Comparison of ENCODE assay signal across 22 mouse cellular contexts in genomic region chr12:88369690-88370089, GRCm38 (mm10). TPM values are rescaled to one million over a fixed set of nuclear protein-coding genes. Genes with fewer than 3 reads are reported as not detected.
DNase-seq lines count a peak whose midpoint lies in the region; ATAC-seq and TF ChIP-seq lines count a peak whose summit lies in the region.
"Not testable (repeated sequence)": the region's sequence is repeated elsewhere in the genome, so short reads cannot be mapped to it uniquely, and the experiment has no call there.
"Had no signal": no experiment of that assay in that cellular context is flagged by ENCODE, and none has a peak within 500 bp of the region (broad histone marks: within the 10 kb centered on the region; RNA-seq: fewer than 3 reads in every experiment).

No protein-coding gene starts in this region.

- peak; percentile 74 to 80 for TF ChIP-seq EP300 in MEL (IDR thresholded peaks at IDR 0.05; ENCODE audit: low read depth in 1 of 2, low read length in 2 of 2)
- peak; percentile 55; the same call in 1 of the 2 replicates for TF ChIP-seq EP300 in liver, embryonic 14.5 days (IDR thresholded peaks at IDR 0.05; ENCODE audit: low read depth)

- H3K27ac ChIP-seq in MEL (ENCODE audit: control insufficient read depth, low read depth, low read length), result peak overlapping the region; percentile 61
- H3K27ac ChIP-seq in bone marrow macrophage, adult 2 months (ENCODE audit: insufficient read depth, low read depth, low read length), result peak overlapping the region; percentile 35; the same call in 1 of the 2 replicates
- H3K27ac ChIP-seq in liver, embryonic 12.5 days; liver, embryonic 14.5 days; liver, embryonic 16.5 days (ENCODE audit: low read length): not testable (repeated sequence)

- TF ChIP-seq RAD21 in MEL (IDR thresholded peaks at IDR 0.05; ENCODE audit: low read depth, low read length), result not testable (repeated sequence)

- H3K9ac ChIP-seq in MEL (ENCODE audit: control insufficient read depth, low read depth, low read length, poor library complexity, severe bottlenecking); liver, embryonic 12.5 days; liver, embryonic 14.5 days (replicated peaks); liver, embryonic 16.5 days (ENCODE audit: low read depth, low read length): not testable (repeated sequence)

- not testable (repeated sequence) for H3K27me3 ChIP-seq in MEL (ENCODE audit: control insufficient read depth in 1 of 2, insufficient read depth in 2 of 2, low read length in 2 of 2); liver, embryonic 12.5 days (replicated peaks); liver, embryonic 14.5 days (ENCODE audit: control insufficient read depth, insufficient read depth, low read length); liver, embryonic 16.5 days (ENCODE audit: control insufficient read depth, insufficient read depth, low read depth, low read length)

- peaks cover 0 to 21% of the 10 kb centered on the region in 2 experiments; a peak in 3 of 4 replicates for H3K36me3 ChIP-seq in MEL (ENCODE audit: control insufficient read depth in 1 of 2, insufficient read depth in 2 of 2, low read length in 2 of 2)
- not testable (repeated sequence) for H3K36me3 ChIP-seq in liver, embryonic 12.5 days; liver, embryonic 14.5 days (replicated peaks; ENCODE audit: control insufficient read depth, insufficient read depth, low read depth); liver, embryonic 16.5 days (ENCODE audit: control insufficient read depth, insufficient read depth)

- ATAC-seq in liver, embryonic 12.5 days, result peak; percentile 82
- peak; percentile 82 for ATAC-seq in liver, embryonic 14.5 days (ENCODE audit: insufficient read depth)
- ATAC-seq in liver, embryonic 16.5 days (ENCODE audit: low read depth), result peak; percentile 62
- ATAC-seq in megakaryocyte-erythroid progenitor cell, adult 5-6 weeks (replicated peaks; ENCODE audit: low FRiP score, low TSS enrichment, poor library complexity, severe bottlenecking), result peak; percentile 83

- not testable (repeated sequence) for TF ChIP-seq POLR2A in MEL (IDR thresholded peaks at IDR 0.05; ENCODE audit: control insufficient read depth in 1 of 2, insufficient read depth in 1 of 2, low read depth in 1 of 2, low read length in 2 of 2, poor library complexity in 1 of 2); bone marrow macrophage, adult 2 months (IDR thresholded peaks at IDR 0.05; ENCODE audit: borderline replicate concordance, low read depth, low read length)

- H3K4me2 ChIP-seq in liver, embryonic 12.5 days, result peak overlapping the region; percentile 14; the same call in 1 of the 2 replicates
- not testable (repeated sequence) for H3K4me2 ChIP-seq in liver, embryonic 14.5 days (ENCODE audit: low read depth); liver, embryonic 16.5 days (ENCODE audit: low read depth, low read length)

- peak; percentile 65 for DNase-seq in MEL (ENCODE audit: low read depth, low spot score)
- DNase-seq in heart, adult 11 months, result peak; percentile 52
- not testable (repeated sequence) for DNase-seq in liver, embryonic 14.5 days (ENCODE audit: low read depth in 3 of 3, low spot score in 3 of 3)

- 20% methylated on average over 4 of the region's 4 CpGs for WGBS in liver, embryonic 12.5 days (ENCODE audit: insufficient replicate concordance)
- 22% methylated on average over 4 of the region's 4 CpGs for WGBS in liver, embryonic 14.5 days (ENCODE audit: insufficient replicate concordance)
- WGBS in liver, embryonic 16.5 days (ENCODE audit: insufficient replicate concordance), result 30% methylated on average over 4 of the region's 4 CpGs

- not testable (repeated sequence) for H3K9me3 ChIP-seq in MEL (replicated peaks; ENCODE audit: insufficient read depth, low read length); liver, embryonic 12.5 days (replicated peaks); liver, embryonic 14.5 days (ENCODE audit: control insufficient read depth, low read length); liver, embryonic 16.5 days (replicated peaks; ENCODE audit: control insufficient read depth, low read length)

- TF ChIP-seq CTCF in MEL (IDR thresholded peaks at IDR 0.05 in 2 of 3, conservative IDR thresholded peaks at IDR 0.05 in 1 of 3; ENCODE audit: control insufficient read depth in 1 of 3, insufficient read depth in 1 of 3, low read depth in 2 of 3, low read length in 3 of 3, poor library complexity in 1 of 3, severe bottlenecking in 1 of 3); bone marrow macrophage, adult 2 months (IDR thresholded peaks at IDR 0.05; ENCODE audit: low read depth, low read length); liver, embryonic 14.5 days (IDR thresholded peaks at IDR 0.05; ENCODE audit: low read depth): not testable (repeated sequence)

- H3K4me1 ChIP-seq in MEL (ENCODE audit: control insufficient read depth in 1 of 2, insufficient read depth in 2 of 2, low read length in 2 of 2), result peaks cover 9 to 27% of the 10 kb centered on the region in 2 experiments
- peaks cover 27% of the 10 kb centered on the region for H3K4me1 ChIP-seq in bone marrow macrophage, adult 2 months (ENCODE audit: control insufficient read depth, insufficient read depth, low read length)
- peaks cover 33% of the 10 kb centered on the region for H3K4me1 ChIP-seq in liver, embryonic 12.5 days
- peaks cover 0 to 12% of the 10 kb centered on the region in 2 experiments; a peak in 2 of 4 replicates for H3K4me1 ChIP-seq in liver, embryonic 14.5 days (replicated peaks; ENCODE audit: control insufficient read depth in 2 of 2, insufficient read depth in 2 of 2, low read length in 1 of 2)
- not testable (repeated sequence) for H3K4me1 ChIP-seq in liver, embryonic 16.5 days (ENCODE audit: control insufficient read depth, low read depth, low read length)

- H3K79me2 ChIP-seq in MEL (ENCODE audit: control insufficient read depth, insufficient read depth, low read length, poor library complexity), result not testable (repeated sequence)

- H3K4me3 ChIP-seq in MEL (ENCODE audit: control insufficient read depth in 1 of 2, insufficient read depth in 1 of 2, low read depth in 2 of 2, low read length in 2 of 2); bone marrow macrophage, adult 2 months (ENCODE audit: insufficient read depth, low read length); liver, embryonic 12.5 days; liver, embryonic 14.5 days (ENCODE audit: insufficient read depth in 1 of 2, low read depth in 2 of 2, low read length in 2 of 2); liver, embryonic 16.5 days (ENCODE audit: low read depth, low read length): not testable (repeated sequence)

TF ChIP-seq in MEL, 35 proteins besides CTCF, POLR2A, EP300 and RAD21:
- TF ChIP-seq GATA1 (IDR thresholded peaks at IDR 0.05; ENCODE audit: low read depth, low read length) (peak; percentile 81), TAL1 (IDR thresholded peaks at IDR 0.05; ENCODE audit: low read length) (peak; percentile 84), ETS1 (IDR thresholded peaks at IDR 0.05; ENCODE audit: low read depth, low read length) (peak; percentile 84), TCF12 (IDR thresholded peaks at IDR 0.05; ENCODE audit: low read depth, low read length) (peak; percentile 88), RCOR1 (IDR thresholded peaks at IDR 0.05; ENCODE audit: low read depth, low read length) (0 out of 2 replicates have a peak, but pooled peaks have one; percentile 29), BHLHE40 (IDR thresholded peaks at IDR 0.05; ENCODE audit: borderline replicate concordance, low read depth, low read length) (peak; percentile 27; the same call in 1 of the 2 replicates), TBP (IDR thresholded peaks at IDR 0.05; ENCODE audit: low read depth, low read length) (peak; percentile 45; the same call in 1 of the 2 replicates), MXI1 (IDR thresholded peaks at IDR 0.05; ENCODE audit: low read depth, low read length) (peak; percentile 31; the same call in 1 of the 2 replicates), SIN3A (IDR thresholded peaks at IDR 0.05; ENCODE audit: low read length) (peak; percentile 21; the same call in 1 of the 2 replicates)

RNA-seq across cellular contexts. Expression of gene Adck1, which starts 9.3 kb away (rescaled TPM):
- 24.8 and 30.6 TPM in 2 replicates for total RNA-seq in MEL (2012; rRNA removed)
- polyA plus RNA-seq in MEL (2012; ENCODE audit: insufficient read depth in 1 of 2, insufficient read length in 2 of 2, low read depth in 1 of 2, low replicate concordance in 2 of 2, missing spikeins in 1 of 2), result 10 to 100 TPM in 1 of 2 experiments, not detected in 1; 34.3 TPM
- 9.9 and 10.2 TPM in 2 replicates for polyA plus RNA-seq in bone marrow macrophage, adult 2 months (2012; ENCODE audit: insufficient read depth, insufficient read length, missing spikeins)
- polyA plus RNA-seq in liver, embryonic 12.5 days (2016; fragmentation: Nextera tagmentation; extraction: Ambion mirVana), result 10.6 and 11.3 TPM in 2 replicates
- 6.5 and 6.6 TPM in 2 replicates for polyA plus RNA-seq in liver, embryonic 14.5 days (2012; rRNA removed)
- 5.8 and 7.0 TPM in 2 replicates for polyA plus RNA-seq in liver, embryonic 14.5 days (2014; fragmentation: Nextera tagmentation; extraction: Ambion mirVana)
- 5.7 and 6.3 TPM in 2 replicates for polyA plus RNA-seq in liver, embryonic 16.5 days (2015; fragmentation: Nextera tagmentation; extraction: Ambion mirVana)
- total RNA-seq in megakaryocyte-erythroid progenitor cell, adult 5-6 weeks (2014; fragmentation: Nextera tagmentation), result 6.7 and 11.7 TPM in 2 replicates
- total RNA-seq in megakaryocyte-erythroid progenitor cell, adult 5-6 weeks (2017), result 13.6 and 17.8 TPM in 2 replicates

RNA-seq across cellular contexts. Expression of gene Gm5039, which starts 45.9 kb away (rescaled TPM):
- total RNA-seq in MEL (2012; rRNA removed), result not detected in 2 replicates
- polyA plus RNA-seq in MEL (2012; ENCODE audit: insufficient read depth in 1 of 2, insufficient read length in 2 of 2, low read depth in 1 of 2, low replicate concordance in 2 of 2, missing spikeins in 1 of 2), result under 1 TPM in 1 of 2 experiments, not detected in 1; 0.06 TPM
- polyA plus RNA-seq in bone marrow macrophage, adult 2 months (2012; ENCODE audit: insufficient read depth, insufficient read length, missing spikeins), result not detected in 2 replicates
- not detected in 2 replicates for polyA plus RNA-seq in liver, embryonic 12.5 days (2016; fragmentation: Nextera tagmentation; extraction: Ambion mirVana)
- not detected in 2 replicates for polyA plus RNA-seq in liver, embryonic 14.5 days (2012; rRNA removed)
- not detected in 2 replicates for polyA plus RNA-seq in liver, embryonic 14.5 days (2014; fragmentation: Nextera tagmentation; extraction: Ambion mirVana)
- polyA plus RNA-seq in liver, embryonic 16.5 days (2015; fragmentation: Nextera tagmentation; extraction: Ambion mirVana), result not detected in 2 replicates
- total RNA-seq in megakaryocyte-erythroid progenitor cell, adult 5-6 weeks (2014; fragmentation: Nextera tagmentation), result not detected in 2 replicates
- total RNA-seq in megakaryocyte-erythroid progenitor cell, adult 5-6 weeks (2017), result not detected in 2 replicates
- total RNA-seq: adrenal gland, adult 18-20 months; adrenal gland, adult 8-10 months; adrenal gland, postnatal 14 days; adrenal gland, postnatal 36 days; forebrain, postnatal 0 days had no signal
- polyA plus RNA-seq: activated CD4-positive, CD25-positive, alpha-beta regulatory T cell, adult 4 months; brain, embryonic 14.5 days; cerebellum, adult 2 months; cortical plate, adult 2 months; embryonic facial prominence, embryonic 10.5 days; embryonic facial prominence, embryonic 12.5 days; embryonic facial prominence, embryonic 14.5 days; forebrain, embryonic 11.5 days; forebrain, embryonic 13.5 days; forebrain, embryonic 15.5 days; forebrain, postnatal 0 days had no signal
